Mouse (Mus musculus): ENCODE data around the gene Gpr62.

GRCm38 (mm10) chr9:106470991-106471750 is 5.4 kb upstream of the Gpr62 start:
- TF ChIP-seq CTCF (IDR thresholded peaks at IDR 0.05; ENCODE audit: low read depth, low read length) (no peak), GATA1 (IDR thresholded peaks at IDR 0.05; ENCODE audit: borderline replicate concordance, low read length) (no peak), TAL1 (conservative IDR thresholded peaks at IDR 0.05; ENCODE audit: low read depth, low read length) (no peak), POLR2AphosphoS5 (IDR thresholded peaks at IDR 0.05; ENCODE audit: insufficient replicate concordance, low read depth, low read length) (no peak), GATA2 (IDR thresholded peaks at IDR 0.05; ENCODE audit: borderline replicate concordance, low read depth, low read length) (no peak)

Data from G1E (cell line).